12 mouse cellular contexts compared by ENCODE assay signal in genomic region chr1:134215751-134216628, GRCm38 (mm10). TPM values are rescaled to one million over a fixed set of nuclear protein-coding genes. Genes with fewer than 3 reads are reported as not detected.
DNase-seq lines count a peak whose midpoint lies in the region; ATAC-seq and TF ChIP-seq lines count a peak whose summit lies in the region.
"Had no signal": no experiment of that assay in that cellular context is flagged by ENCODE, and none has a peak within 500 bp of the region (broad histone marks: within the 10 kb centered on the region; RNA-seq: fewer than 3 reads in every experiment).

No protein-coding gene starts in this region.

- H3K27me3 ChIP-seq in kidney, postnatal 0 days (ENCODE audit: insufficient read depth, low read length) = no peaks in the 10 kb centered on the region
- no peaks in the 10 kb centered on the region for H3K27me3 ChIP-seq in intestine, embryonic 16.5 days (replicated peaks; ENCODE audit: control insufficient read depth, insufficient read depth, low read length)
- no peaks in the 10 kb centered on the region for H3K27me3 ChIP-seq in stomach, embryonic 14.5 days (ENCODE audit: control insufficient read depth, insufficient read depth, low read length)
- H3K27me3 ChIP-seq: lung, embryonic 15.5 days had no signal

- H3K4me3 ChIP-seq in kidney, postnatal 0 days (replicated peaks; ENCODE audit: low read depth, low read length) = no peak overlapping the region
- no peak overlapping the region for H3K4me3 ChIP-seq in intestine, embryonic 16.5 days (ENCODE audit: low read length)
- H3K4me3 ChIP-seq in stomach, embryonic 14.5 days (ENCODE audit: low read depth, low read length) = no peak overlapping the region
- H3K4me3 ChIP-seq: lung, embryonic 15.5 days had no signal

- peaks cover 14% of the 10 kb centered on the region for H3K4me1 ChIP-seq in kidney, postnatal 0 days (replicated peaks; ENCODE audit: insufficient read depth, low read length)
- H3K4me1 ChIP-seq in intestine, embryonic 16.5 days (ENCODE audit: control insufficient read depth, insufficient read depth, low read length) = peaks cover 21% of the 10 kb centered on the region
- peaks cover 10% of the 10 kb centered on the region; the same call in 1 of the 2 replicates for H3K4me1 ChIP-seq in stomach, embryonic 14.5 days (ENCODE audit: control insufficient read depth, insufficient read depth, low read length)

- no peaks in the 10 kb centered on the region for H3K36me3 ChIP-seq in kidney, postnatal 0 days (ENCODE audit: insufficient read depth, low read length)
- no peaks in the 10 kb centered on the region for H3K36me3 ChIP-seq in intestine, embryonic 16.5 days (ENCODE audit: control insufficient read depth, insufficient read depth, low read length)
- no peaks in the 10 kb centered on the region for H3K36me3 ChIP-seq in stomach, embryonic 14.5 days (ENCODE audit: control insufficient read depth, insufficient read depth, low read length)
- H3K36me3 ChIP-seq: lung, embryonic 15.5 days had no signal

- H3K9ac ChIP-seq in kidney, postnatal 0 days (ENCODE audit: low read depth, low read length) = no peak overlapping the region
- H3K9ac ChIP-seq in intestine, embryonic 16.5 days (ENCODE audit: low read depth, low read length) = no peak overlapping the region; the same call in 1 of the 2 replicates
- no peak overlapping the region for H3K9ac ChIP-seq in stomach, embryonic 14.5 days (replicated peaks; ENCODE audit: low read depth, low read length)
- H3K9ac ChIP-seq: lung, embryonic 15.5 days had no signal

- no peak for ATAC-seq in kidney, postnatal 0 days (replicated peaks; ENCODE audit: low FRiP score, low read depth)
- 0 out of 2 replicates have a peak, but pooled peaks have one; percentile 14 for ATAC-seq in intestine, embryonic 16.5 days
- no peak for ATAC-seq in stomach, embryonic 14.5 days (ENCODE audit: insufficient number of reproducible peaks, insufficient read depth, low FRiP score, low read depth)
- no peak for ATAC-seq in CD4-positive, CD25-positive, alpha-beta regulatory T cell, adult 4 months
- ATAC-seq: inflammation-experienced regulatory T-cells, adult 6 months had no signal

- WGBS in kidney, postnatal 0 days = 54% methylated on average over 11 of the region's 11 CpGs
- WGBS in intestine, embryonic 16.5 days = 35% methylated on average over 11 of the region's 11 CpGs
- 35% methylated on average over 11 of the region's 11 CpGs for WGBS in stomach, embryonic 14.5 days

- no peaks in the 10 kb centered on the region for H3K9me3 ChIP-seq in kidney, postnatal 0 days (replicated peaks; ENCODE audit: low read length)
- H3K9me3 ChIP-seq in intestine, embryonic 16.5 days (ENCODE audit: control insufficient read depth, low read length) = no peaks in the 10 kb centered on the region
- no peaks in the 10 kb centered on the region for H3K9me3 ChIP-seq in stomach, embryonic 14.5 days (ENCODE audit: control insufficient read depth, low read depth, low read length)
- H3K9me3 ChIP-seq: lung, embryonic 15.5 days had no signal

- peak; percentile 58 for DNase-seq in adrenal gland, postnatal 10 days
- DNase-seq in adrenal gland, postnatal 25 days = no peak
- no peak for DNase-seq in kidney, postnatal 0 days (ENCODE audit: low spot score)
- no peak for DNase-seq in kidney, adult 8-10 months
- DNase-seq in cerebellum, postnatal 10 days = no peak

- TF ChIP-seq CTCF in kidney, postnatal 0 days (IDR thresholded peaks at IDR 0.05; ENCODE audit: low read depth) = no peak

- H3K27ac ChIP-seq in kidney, postnatal 0 days = peak overlapping the region; percentile 54; the same call in 1 of the 2 replicates
- H3K27ac ChIP-seq in intestine, embryonic 16.5 days (ENCODE audit: low read length) = peak overlapping the region; percentile 61; the same call in 1 of the 2 replicates
- peak overlapping the region; percentile 39; the same call in 1 of the 2 replicates for H3K27ac ChIP-seq in stomach, embryonic 14.5 days (ENCODE audit: low read length)
- H3K27ac ChIP-seq: lung, embryonic 15.5 days had no signal

- H3K4me2 ChIP-seq in kidney, postnatal 0 days (ENCODE audit: low read length) = no peak overlapping the region
- no peak overlapping the region for H3K4me2 ChIP-seq in intestine, embryonic 16.5 days (ENCODE audit: low read depth, low read length)
- no peak overlapping the region for H3K4me2 ChIP-seq in stomach, embryonic 14.5 days (replicated peaks; ENCODE audit: low read depth, low read length)
- H3K4me2 ChIP-seq: lung, embryonic 15.5 days had no signal

RNA-seq across cellular contexts. Expression of gene Adora1, which starts 19.2 kb away (rescaled TPM):
- 10 to 100 TPM; 70.4 to 83.0 TPM for total RNA-seq in adrenal gland, postnatal 10 days (2021)
- total RNA-seq in adrenal gland, postnatal 25 days (2021) = 89.7 and 151 TPM in 2 replicates
- polyA plus RNA-seq in kidney, postnatal 0 days (2015; fragmentation: Nextera tagmentation; extraction: Ambion mirVana) = 11.7 and 13.7 TPM in 2 replicates
- polyA plus RNA-seq in intestine, embryonic 16.5 days (2015; fragmentation: Nextera tagmentation; extraction: Ambion mirVana) = 6.8 and 8.2 TPM in 2 replicates
- polyA plus RNA-seq in stomach, embryonic 14.5 days (2014; fragmentation: Nextera tagmentation; extraction: Ambion mirVana) = 0.68 and 1.7 TPM in 2 replicates
- under 1 TPM in 1 of 2 experiments, not detected in 1; 0.26 TPM for polyA plus RNA-seq in CD4-positive, CD25-positive, alpha-beta regulatory T cell, adult 4 months (2017; shearing (Covaris generic))
- polyA plus RNA-seq: inflammation-experienced regulatory T-cells, adult 6 months had no signal

RNA-seq across cellular contexts. Expression of gene Mybph, which starts 22.7 kb away (rescaled TPM):
- 1 to 10 TPM; 4.2 to 5.0 TPM for total RNA-seq in adrenal gland, postnatal 10 days (2021)
- not detected in 2 replicates for total RNA-seq in adrenal gland, postnatal 25 days (2021)
- 0.13 TPM in 1 of 2 replicates, not detected in the other for polyA plus RNA-seq in kidney, postnatal 0 days (2015; fragmentation: Nextera tagmentation; extraction: Ambion mirVana)
- 0.17 and 0.24 TPM in 2 replicates for polyA plus RNA-seq in intestine, embryonic 16.5 days (2015; fragmentation: Nextera tagmentation; extraction: Ambion mirVana)
- not detected in 2 replicates for polyA plus RNA-seq in stomach, embryonic 14.5 days (2014; fragmentation: Nextera tagmentation; extraction: Ambion mirVana)
- polyA plus RNA-seq in CD4-positive, CD25-positive, alpha-beta regulatory T cell, adult 4 months (2017; shearing (Covaris generic)) = not detected
- total RNA-seq: left cerebral cortex, postnatal 14 days had no signal
- polyA plus RNA-seq: inflammation-experienced regulatory T-cells, adult 6 months; urinary bladder, adult 2 months had no signal

RNA-seq across cellular contexts. Expression of gene Chil1, which starts 34.0 kb away (rescaled TPM):
- total RNA-seq in adrenal gland, postnatal 10 days (2021) = 1 to 10 TPM; 1.4 to 2.4 TPM
- total RNA-seq in adrenal gland, postnatal 25 days (2021) = 1.5 and 1.7 TPM in 2 replicates
- 2.1 and 2.4 TPM in 2 replicates for polyA plus RNA-seq in kidney, postnatal 0 days (2015; fragmentation: Nextera tagmentation; extraction: Ambion mirVana)
- polyA plus RNA-seq in intestine, embryonic 16.5 days (2015; fragmentation: Nextera tagmentation; extraction: Ambion mirVana) = 0.43 and 0.57 TPM in 2 replicates
- polyA plus RNA-seq in stomach, embryonic 14.5 days (2014; fragmentation: Nextera tagmentation; extraction: Ambion mirVana) = 0.67 and 1.4 TPM in 2 replicates
- polyA plus RNA-seq in CD4-positive, CD25-positive, alpha-beta regulatory T cell, adult 4 months (2017; shearing (Covaris generic)) = under 1 TPM; 0.51 to 0.94 TPM
